Mouse (Mus musculus): ENCODE measurements around the gene 4921539E11Rik. TPM values are rescaled to one million over a fixed set of nuclear protein-coding genes. Genes with fewer than 3 reads are reported as not detected.
A peak's percentile ranks its signal among the peaks of the same experiment; 100 is the strongest.

Gene 4921539E11Rik
- total RNA-seq, 1 experiment = not detected

- Histone ChIP-seq H3K4me1 (ENCODE audit: control insufficient read depth in 2 of 2, insufficient read depth in 2 of 2, low read length in 2 of 2, poor library complexity in 1 of 2) (no peaks in the 10 kb centered on the region), H3K9me3 (ENCODE audit: control insufficient read depth, insufficient read depth, low read depth, low read length) (no peaks in the 10 kb centered on the region), H3K9ac (ENCODE audit: insufficient read depth, low read depth, low read length, poor library complexity, severe bottlenecking) (peak overlapping the region; percentile 29), H3K27ac (ENCODE audit: insufficient read depth, low read depth, low read length, poor library complexity, severe bottlenecking) (no peak overlapping the region), H3K4me3 (ENCODE audit: insufficient read depth in 1 of 2, low read depth in 1 of 2, low read length in 2 of 2, poor library complexity in 1 of 2, severe bottlenecking in 1 of 2) (peak overlapping the region; percentile 41 to 70), H3K36me3 (ENCODE audit: control insufficient read depth, insufficient read depth, low read length, poor library complexity, severe bottlenecking) (no peaks in the 10 kb centered on the region)
- in situ Hi-C loops (cut with MboI; ENCODE audit: low sequenced_read_pairs in 2 of 2, unreplicated experiment in 2 of 2) = no loop called here
- no peak for TF ChIP-seq ZC3H11A (IDR thresholded peaks at IDR 0.05; ENCODE audit: borderline replicate concordance, low read depth, low read length)
- no peak for TF ChIP-seq CHD2 (IDR thresholded peaks at IDR 0.05; ENCODE audit: low read depth, low read length)
- no peak for TF ChIP-seq ZNF384 (IDR thresholded peaks at IDR 0.05; ENCODE audit: low read depth, low read length)
- TF ChIP-seq MAFK (IDR thresholded peaks at IDR 0.05; ENCODE audit: insufficient read depth, low read depth, low read length) = no peak
- no peak for TF ChIP-seq HCFC1 (IDR thresholded peaks at IDR 0.05; ENCODE audit: borderline replicate concordance, insufficient read depth, low read length)
- DNase-seq (ENCODE audit: low read depth, low spot score) = peak; percentile 41
Measured at GRCm38 (mm10) chr4:103273021-103273420, 17.6 kb downstream of the 4921539E11Rik start.

DNA sequence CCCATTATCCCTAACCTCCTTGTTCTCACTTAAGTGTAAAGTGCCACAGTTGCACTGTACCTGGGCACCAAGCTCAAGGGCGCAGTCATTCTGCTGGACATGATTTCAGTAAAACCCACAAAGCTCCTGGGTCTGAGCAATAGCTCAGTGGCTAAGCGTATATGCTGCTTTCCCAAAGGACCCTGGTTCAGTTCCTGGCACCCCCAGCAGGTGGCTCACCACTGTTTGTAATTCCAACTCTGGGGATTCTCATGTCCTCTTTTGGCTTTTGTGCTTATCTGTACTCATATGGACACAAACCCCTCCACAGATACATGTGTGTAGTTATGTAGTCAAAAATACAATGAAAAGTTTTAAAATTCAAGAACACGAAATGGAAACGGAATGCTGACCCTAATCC, 21.3 kb downstream of the 4921539E11Rik start:
- Histone ChIP-seq H3K27ac (ENCODE audit: insufficient read depth, low read depth, low read length, poor library complexity, severe bottlenecking) (no peak overlapping the region), H3K4me3 (ENCODE audit: insufficient read depth in 1 of 2, low read depth in 1 of 2, low read length in 2 of 2, poor library complexity in 1 of 2, severe bottlenecking in 1 of 2) (no peak overlapping the region), H3K36me3 (ENCODE audit: control insufficient read depth, insufficient read depth, low read length, poor library complexity, severe bottlenecking) (no peaks in the 10 kb centered on the region), H3K4me1 (ENCODE audit: control insufficient read depth in 2 of 2, insufficient read depth in 2 of 2, low read length in 2 of 2, poor library complexity in 1 of 2) (no peaks in the 10 kb centered on the region), H3K9me3 (ENCODE audit: control insufficient read depth, insufficient read depth, low read depth, low read length) (no peaks in the 10 kb centered on the region), H3K9ac (ENCODE audit: insufficient read depth, low read depth, low read length, poor library complexity, severe bottlenecking) (no peak overlapping the region)
- no peak for DNase-seq (ENCODE audit: low read depth, low spot score)
- in situ Hi-C loops (cut with MboI; ENCODE audit: low sequenced_read_pairs in 2 of 2, unreplicated experiment in 2 of 2) = no loop called here
- TF ChIP-seq MAFK (IDR thresholded peaks at IDR 0.05; ENCODE audit: insufficient read depth, low read depth, low read length) (no peak), ZNF384 (IDR thresholded peaks at IDR 0.05; ENCODE audit: low read depth, low read length) (no peak), ZC3H11A (IDR thresholded peaks at IDR 0.05; ENCODE audit: borderline replicate concordance, low read depth, low read length) (no peak), CHD2 (IDR thresholded peaks at IDR 0.05; ENCODE audit: low read depth, low read length) (no peak), HCFC1 (IDR thresholded peaks at IDR 0.05; ENCODE audit: borderline replicate concordance, insufficient read depth, low read length) (no peak)

- Histone ChIP-seq H3K36me3 (ENCODE audit: control insufficient read depth, insufficient read depth, low read length, poor library complexity, severe bottlenecking) (no peaks in the 10 kb centered on the region), H3K27ac (ENCODE audit: insufficient read depth, low read depth, low read length, poor library complexity, severe bottlenecking) (no peak overlapping the region), H3K4me3 (ENCODE audit: insufficient read depth in 1 of 2, low read depth in 1 of 2, low read length in 2 of 2, poor library complexity in 1 of 2, severe bottlenecking in 1 of 2) (no peak overlapping the region), H3K9ac (ENCODE audit: insufficient read depth, low read depth, low read length, poor library complexity, severe bottlenecking) (no peak overlapping the region), H3K4me1 (ENCODE audit: control insufficient read depth in 2 of 2, insufficient read depth in 2 of 2, low read length in 2 of 2, poor library complexity in 1 of 2) (no peaks in the 10 kb centered on the region), H3K9me3 (ENCODE audit: control insufficient read depth, insufficient read depth, low read depth, low read length) (no peaks in the 10 kb centered on the region)
- DNase-seq (ENCODE audit: low read depth, low spot score) = no peak
- TF ChIP-seq ZC3H11A (IDR thresholded peaks at IDR 0.05; ENCODE audit: borderline replicate concordance, low read depth, low read length) (no peak), ZNF384 (IDR thresholded peaks at IDR 0.05; ENCODE audit: low read depth, low read length) (no peak), MAFK (IDR thresholded peaks at IDR 0.05; ENCODE audit: insufficient read depth, low read depth, low read length) (no peak), CHD2 (IDR thresholded peaks at IDR 0.05; ENCODE audit: low read depth, low read length) (no peak), HCFC1 (IDR thresholded peaks at IDR 0.05; ENCODE audit: borderline replicate concordance, insufficient read depth, low read length) (no peak)
- in situ Hi-C loops (cut with MboI; ENCODE audit: low sequenced_read_pairs in 2 of 2, unreplicated experiment in 2 of 2) = no loop called here
Measured at GRCm38 (mm10) chr4:103265166-103265565, 25.5 kb downstream of the 4921539E11Rik start.

DNA sequence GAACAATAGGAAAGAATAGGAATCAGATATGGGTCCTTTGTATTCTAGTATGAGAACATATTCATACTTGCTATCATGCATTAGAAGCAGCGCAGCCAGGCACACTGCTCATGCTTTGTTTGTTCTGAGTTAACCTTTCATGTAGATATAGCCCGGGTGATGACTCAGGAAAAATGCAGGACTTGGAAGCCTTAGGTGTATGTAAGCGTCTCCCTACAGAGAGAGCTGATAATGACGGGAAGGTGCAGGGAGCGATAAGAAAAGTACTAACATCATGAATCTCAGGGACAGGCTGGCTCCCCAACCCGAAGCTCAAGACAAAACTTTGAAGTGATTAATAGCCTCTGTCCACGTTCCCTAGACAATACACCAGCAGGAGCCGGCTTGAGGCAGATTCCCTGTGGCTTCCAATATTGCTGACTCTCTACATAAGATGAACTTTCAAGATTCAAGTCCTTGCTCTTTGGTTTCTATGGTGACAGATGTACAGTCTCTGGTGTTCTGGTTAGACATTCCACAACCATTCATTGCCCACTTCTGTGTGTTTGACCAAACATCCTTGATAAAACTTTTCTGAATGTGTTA, 26.8 kb downstream of the 4921539E11Rik start:
- TF ChIP-seq CHD2 (IDR thresholded peaks at IDR 0.05; ENCODE audit: low read depth, low read length) = no peak
- TF ChIP-seq ZC3H11A (IDR thresholded peaks at IDR 0.05; ENCODE audit: borderline replicate concordance, low read depth, low read length) = no peak
- no peak for TF ChIP-seq MAFK (IDR thresholded peaks at IDR 0.05; ENCODE audit: insufficient read depth, low read depth, low read length)
- TF ChIP-seq ZNF384 (IDR thresholded peaks at IDR 0.05; ENCODE audit: low read depth, low read length) = no peak
- no peak for TF ChIP-seq HCFC1 (IDR thresholded peaks at IDR 0.05; ENCODE audit: borderline replicate concordance, insufficient read depth, low read length)
- no peaks in the 10 kb centered on the region for H3K36me3 ChIP-seq (ENCODE audit: control insufficient read depth, insufficient read depth, low read length, poor library complexity, severe bottlenecking)
- no peaks in the 10 kb centered on the region for H3K4me1 ChIP-seq (ENCODE audit: control insufficient read depth in 2 of 2, insufficient read depth in 2 of 2, low read length in 2 of 2, poor library complexity in 1 of 2)
- in situ Hi-C loops (cut with MboI; ENCODE audit: low sequenced_read_pairs in 2 of 2, unreplicated experiment in 2 of 2) = no loop called here
- H3K9me3 ChIP-seq (ENCODE audit: control insufficient read depth, insufficient read depth, low read depth, low read length) = no peaks in the 10 kb centered on the region
- DNase-seq (ENCODE audit: low read depth, low spot score) = no peak
- H3K4me3 ChIP-seq (ENCODE audit: insufficient read depth in 1 of 2, low read depth in 1 of 2, low read length in 2 of 2, poor library complexity in 1 of 2, severe bottlenecking in 1 of 2) = no peak overlapping the region
- no peak overlapping the region for H3K27ac ChIP-seq (ENCODE audit: insufficient read depth, low read depth, low read length, poor library complexity, severe bottlenecking)
- no peak overlapping the region for H3K9ac ChIP-seq (ENCODE audit: insufficient read depth, low read depth, low read length, poor library complexity, severe bottlenecking)

Data from ES-E14 (cell line).